Mouse (Mus musculus): ENCODE data around the gene Slc8a2.

- TF ChIP-seq CTCF (conservative IDR thresholded peaks at IDR 0.05 in 1 of 2, IDR thresholded peaks at IDR 0.05 in 1 of 2; ENCODE audit: low read depth in 2 of 2, low read length in 2 of 2) (no peak), NRF1 (IDR thresholded peaks at IDR 0.05; ENCODE audit: low read depth, low read length) (no peak), USF1 (IDR thresholded peaks at IDR 0.05; ENCODE audit: low read depth, low read length) (no peak), POLR2A (IDR thresholded peaks at IDR 0.05; ENCODE audit: low read depth, low read length) (no peak), MXI1 (IDR thresholded peaks at IDR 0.05; ENCODE audit: low read depth, low read length) (no peak), EP300 (IDR thresholded peaks at IDR 0.05; ENCODE audit: low read length) (no peak), USF2 (conservative IDR thresholded peaks at IDR 0.05; ENCODE audit: low read depth, low read length) (no peak), ZNF384 (IDR thresholded peaks at IDR 0.05; ENCODE audit: low read depth, low read length) (no peak), JUND (conservative IDR thresholded peaks at IDR 0.05; ENCODE audit: low read depth, low read length) (no peak), KAT2A (IDR thresholded peaks at IDR 0.05; ENCODE audit: insufficient replicate concordance, low read length) (no peak)
Observed at GRCm38 (mm10) chr7:16128899-16129298, 727 bp upstream of the Slc8a2 start.

Measured in CH12.LX (cell line).